Mouse (Mus musculus) adrenal gland, adult 10 weeks (tissue): ENCODE results near the gene Gm15091. TPM values are rescaled to one million over a fixed set of nuclear protein-coding genes. Genes with fewer than 3 reads are reported as not detected.

Experiments
- polyA plus RNA-seq: library from polyadenylated mRNA; stranded (reverse); fragments of 350-450 nt; fragmentation: Illumina TruSeq; extraction: RNeasy Lipid Tissue Mini Kit (QIAGEN cat#74804); gene quantifications from one replicate; pipeline ENCODE4 v1.2.3, GENCODE M21; 2014; ENCODE audit warnings: low read depth, low replicate concordance

Gene Gm15091
- not detected for polyA plus RNA-seq

DNA sequence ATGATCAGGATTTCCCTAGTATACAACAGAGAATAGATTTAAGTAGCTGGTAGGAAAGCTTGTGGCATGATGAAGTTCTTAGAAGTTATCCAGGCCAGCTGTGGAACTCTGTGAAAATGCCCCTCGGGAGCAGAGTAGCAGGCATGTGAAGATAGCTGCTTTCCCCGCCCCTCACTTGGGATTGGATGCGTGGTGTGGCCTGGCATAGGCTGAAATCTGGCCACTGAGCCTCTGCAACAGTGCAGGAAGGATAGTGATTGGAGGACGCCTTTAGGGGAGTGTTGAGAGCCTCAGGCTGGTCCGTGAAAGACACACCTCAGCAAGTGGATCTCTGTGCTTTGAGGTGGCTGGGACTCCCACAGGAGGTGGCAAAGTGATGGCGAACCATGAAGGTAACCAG, at the start of gene Gm15091:
Gene Gm15091, plus strand, starts transcription at position 301 of the 400 bp plus-strand sequence.

Other genes starting within 250 kb of the Gm15091 start
- gene Gm15097, start 157.2 kb upstream of the Gm15091 start, polyA plus RNA-seq: not detected